Mouse (Mus musculus): Measurements from ENCODE around the gene Trmt1l.

DNA sequence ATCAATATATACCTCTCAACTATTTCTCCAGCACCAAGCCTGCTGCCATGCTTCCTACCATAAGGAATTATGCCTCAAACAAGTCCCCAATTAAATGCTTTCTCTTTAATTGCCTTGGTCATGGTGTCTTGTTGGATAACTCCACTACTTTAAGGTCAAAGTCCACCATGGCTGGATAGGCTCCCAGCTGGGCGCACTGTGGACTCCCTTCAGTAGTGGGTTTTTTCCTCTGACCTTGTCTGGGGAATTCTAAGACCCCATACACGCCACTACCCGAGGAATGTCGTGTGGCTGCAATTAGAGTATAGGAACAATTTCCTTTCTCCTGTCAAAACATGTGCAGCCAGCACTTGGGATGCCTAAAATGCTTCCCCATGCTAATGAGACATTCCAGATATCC lies 36.6 kb downstream of the Trmt1l start:
- no peak for TF ChIP-seq POLR2A (IDR thresholded peaks at IDR 0.05; ENCODE audit: borderline replicate concordance, extremely low read depth, insufficient read depth, insufficient read length, poor library complexity, severe bottlenecking)
- TF ChIP-seq CTCF (IDR thresholded peaks at IDR 0.05; ENCODE audit: borderline replicate concordance, extremely low read depth, insufficient read depth, insufficient read length), result no peak
